Mouse (Mus musculus) embryonic facial prominence, embryonic 12.5 days (tissue): ENCODE measurements around the gene Lekr1. TPM values are rescaled to one million over a fixed set of nuclear protein-coding genes. Genes with fewer than 3 reads are reported as not detected.

Source experiments
- ATAC-seq: fragments of 200-750 bp; cut with Nextera tagmentation; 2 replicates; pipeline ENCODE4 v1.8.0; 2017; ENCODE audit not compliant: insufficient number of reproducible peaks, insufficient read depth, low FRiP score, low TSS enrichment
- H3K27ac ChIP-seq: fragments of 300-500 bp; sonication (generic); 2 replicates; pipeline ENCODE4 v1.5.1; 2016; ENCODE audit warnings: mild to moderate bottlenecking
- H3K27me3 ChIP-seq: fragments of 300-500 bp; sonication (generic); 2 replicates; pipeline ENCODE4 v1.6.1; 2016; ENCODE audit warnings: mild to moderate bottlenecking, moderate library complexity
- H3K36me3 ChIP-seq: fragments of 300-500 bp; sonication (generic); 2 replicates; pipeline ENCODE4 v1.6.1; 2016; ENCODE audit warnings: mild to moderate bottlenecking
- H3K4me1 ChIP-seq: fragments of 300-500 bp; sonication (generic); 2 replicates; pipeline ENCODE4 v1.6.1; 2016
- H3K4me2 ChIP-seq: fragments of 300-500 bp; sonication (generic); replicated peaks from 2 replicates; pipeline ENCODE4 v1.6.1; 2016; ENCODE audit warnings: mild to moderate bottlenecking, moderate library complexity
- H3K4me3 ChIP-seq: fragments of 300-500 bp; sonication (generic); 2 replicates; pipeline ENCODE4 v1.5.1; 2016; ENCODE audit warnings: mild to moderate bottlenecking
- H3K9ac ChIP-seq: fragments of 300-500 bp; sonication (generic); 2 replicates; pipeline ENCODE4 v1.6.1; 2016; ENCODE audit warnings: mild to moderate bottlenecking, moderate library complexity
- H3K9me3 ChIP-seq: fragments of 300-500 bp; sonication (generic); 2 replicates; pipeline ENCODE4 v1.6.1; 2016; ENCODE audit warnings: mild to moderate bottlenecking, moderate library complexity
- WGBS: fragments of 180-500 bp; shearing (Covaris S2); methylation state at CpG from one replicate; pipeline ENCODE4 v1.1.7; 2016; 5-methylcytosine and 5-hydroxymethylcytosine counted together
- polyA plus RNA-seq: library from polyadenylated mRNA; unstranded; fragments of >200 nt; fragmentation: Nextera tagmentation; extraction: Ambion mirVana; gene quantifications from 2 replicates; pipeline ENCODE4 v1.2.1, GENCODE M21; 2016

The Lekr1 gene
- polyA plus RNA-seq, 1 experiment from 2014 or later, result 9.6 TPM

GRCm38 (mm10) chr3:65843185-65843552 lies 177.1 kb downstream of the Lekr1 start:
- Histone ChIP-seq H3K9me3 (no peaks in the 10 kb centered on the region), H3K36me3 (no peaks in the 10 kb centered on the region), H3K27me3 (no peaks in the 10 kb centered on the region), H3K4me3 (no peak overlapping the region), H3K4me1 (peaks cover 5% of the 10 kb centered on the region; the same call in 1 of the 2 replicates), H3K9ac (no peak overlapping the region), H3K27ac (no peak overlapping the region), H3K4me2 (no peak overlapping the region)
- WGBS, result 61% methylated on average over 4 of the region's 4 CpGs
- no peak for ATAC-seq

- 90% methylated on average over 10 of the region's 10 CpGs for WGBS
- no peak overlapping the region for H3K27ac ChIP-seq
- H3K9me3 ChIP-seq, result no peaks in the 10 kb centered on the region
- no peaks in the 10 kb centered on the region for H3K36me3 ChIP-seq
- no peaks in the 10 kb centered on the region for H3K27me3 ChIP-seq
- no peak overlapping the region for H3K9ac ChIP-seq
- H3K4me3 ChIP-seq, result no peak overlapping the region
- peaks cover 5% of the 10 kb centered on the region; the same call in 1 of the 2 replicates for H3K4me1 ChIP-seq
- no peak for ATAC-seq
- no peak overlapping the region for H3K4me2 ChIP-seq
Measured at GRCm38 (mm10) chr3:65844302-65844701, 178.3 kb downstream of the Lekr1 start.

- H3K9me3 ChIP-seq, result no peaks in the 10 kb centered on the region
- 73% methylated on average over 8 of the region's 8 CpGs for WGBS
- ATAC-seq, result 0 out of 2 replicates have a peak, but pooled peaks have one; percentile 10
- H3K27ac ChIP-seq, result no peak overlapping the region
- H3K4me1 ChIP-seq, result peaks cover 5% of the 10 kb centered on the region; the same call in 1 of the 2 replicates
- no peak overlapping the region for H3K9ac ChIP-seq
- no peak overlapping the region for H3K4me3 ChIP-seq
- no peaks in the 10 kb centered on the region for H3K27me3 ChIP-seq
- no peak overlapping the region for H3K4me2 ChIP-seq
- no peaks in the 10 kb centered on the region for H3K36me3 ChIP-seq
Measured at GRCm38 (mm10) chr3:65844851-65845552, 179.0 kb downstream of the Lekr1 start.

GRCm38 (mm10) chr3:65847158-65847787 lies 181.2 kb downstream of the Lekr1 start:
- no peak overlapping the region for H3K4me2 ChIP-seq
- H3K9me3 ChIP-seq, result no peaks in the 10 kb centered on the region
- 85% methylated on average over 4 of the region's 4 CpGs for WGBS
- H3K27me3 ChIP-seq, result no peaks in the 10 kb centered on the region
- H3K27ac ChIP-seq, result no peak overlapping the region
- H3K36me3 ChIP-seq, result no peaks in the 10 kb centered on the region
- no peak for ATAC-seq
- H3K4me3 ChIP-seq, result no peak overlapping the region
- H3K9ac ChIP-seq, result no peak overlapping the region
- peaks cover 5% of the 10 kb centered on the region; the same call in 1 of the 2 replicates for H3K4me1 ChIP-seq

GRCm38 (mm10) chr3:65853746-65854145 lies 187.7 kb downstream of the Lekr1 start:
- WGBS, result 68% methylated on average over 5 of the region's 5 CpGs
- H3K36me3 ChIP-seq, result no peaks in the 10 kb centered on the region

GRCm38 (mm10) chr3:65855521-65855920 lies 189.5 kb downstream of the Lekr1 start:
- Histone ChIP-seq H3K4me1 (peaks cover 17% of the 10 kb centered on the region), H3K36me3 (no peaks in the 10 kb centered on the region), H3K4me3 (no peak overlapping the region), H3K27me3 (no peaks in the 10 kb centered on the region), H3K9me3 (no peaks in the 10 kb centered on the region), H3K27ac (no peak overlapping the region), H3K4me2 (no peak overlapping the region), H3K9ac (no peak overlapping the region)
- no peak for ATAC-seq
- 88% methylated on average over 5 of the region's 5 CpGs for WGBS

More at GRCm38 (mm10) chr3:65853746-65854145, 187.7 kb downstream of the Lekr1 start:
- ATAC-seq, result no peak
- H3K4me2 ChIP-seq, result no peak overlapping the region
- no peak overlapping the region for H3K27ac ChIP-seq
- peaks cover 14% of the 10 kb centered on the region for H3K4me1 ChIP-seq
- H3K9ac ChIP-seq, result no peak overlapping the region
- no peak overlapping the region for H3K4me3 ChIP-seq
- H3K9me3 ChIP-seq, result no peaks in the 10 kb centered on the region
- no peaks in the 10 kb centered on the region for H3K27me3 ChIP-seq

GRCm38 (mm10) chr3:65858118-65858517 lies 192.1 kb downstream of the Lekr1 start:
- no peak overlapping the region for H3K9ac ChIP-seq
- ATAC-seq, result no peak
- H3K27ac ChIP-seq, result no peak overlapping the region
- 0 out of 2 replicates have a peak, but pooled peaks cover 3% of the 10 kb centered on the region for H3K27me3 ChIP-seq
- peaks cover 32% of the 10 kb centered on the region for H3K4me1 ChIP-seq
- no peak overlapping the region for H3K4me3 ChIP-seq
- H3K4me2 ChIP-seq, result no peak overlapping the region
- 50% methylated on average over 11 of the region's 11 CpGs for WGBS
- H3K36me3 ChIP-seq, result no peaks in the 10 kb centered on the region
- no peaks in the 10 kb centered on the region for H3K9me3 ChIP-seq

- Histone ChIP-seq H3K27ac (no peak overlapping the region), H3K9ac (no peak overlapping the region), H3K4me1 (peaks cover 36% of the 10 kb centered on the region), H3K9me3 (no peaks in the 10 kb centered on the region), H3K4me3 (no peak overlapping the region), H3K36me3 (no peaks in the 10 kb centered on the region), H3K4me2 (peak overlapping the region; percentile 31), H3K27me3 (0 out of 2 replicates have a peak, but pooled peaks cover 4% of the 10 kb centered on the region)
- WGBS, result 11% methylated on average over 13 of the region's 13 CpGs
- no peak for ATAC-seq
Measured at GRCm38 (mm10) chr3:65858741-65859348, 192.8 kb downstream of the Lekr1 start.

GRCm38 (mm10) chr3:65859750-65860149 lies 193.7 kb downstream of the Lekr1 start:
- no peak overlapping the region for H3K4me3 ChIP-seq
- H3K4me1 ChIP-seq, result peaks cover 32% of the 10 kb centered on the region
- H3K9me3 ChIP-seq, result no peaks in the 10 kb centered on the region
- 0 out of 2 replicates have a peak, but pooled peaks cover 8% of the 10 kb centered on the region for H3K27me3 ChIP-seq
- no peak for ATAC-seq
- H3K4me2 ChIP-seq, result no peak overlapping the region
- no peaks in the 10 kb centered on the region for H3K36me3 ChIP-seq
- no peak overlapping the region for H3K9ac ChIP-seq
- no peak overlapping the region for H3K27ac ChIP-seq
- 83% methylated on average over 6 of the region's 6 CpGs for WGBS

- Histone ChIP-seq H3K9ac (no peak overlapping the region), H3K9me3 (no peaks in the 10 kb centered on the region), H3K4me2 (no peak overlapping the region), H3K4me3 (no peak overlapping the region), H3K27me3 (0 out of 2 replicates have a peak, but pooled peaks cover 11% of the 10 kb centered on the region), H3K36me3 (no peaks in the 10 kb centered on the region), H3K27ac (no peak overlapping the region), H3K4me1 (peaks cover 32% of the 10 kb centered on the region)
- no peak for ATAC-seq
- 28% methylated on average over 4 of the region's 4 CpGs for WGBS
Measured at GRCm38 (mm10) chr3:65860903-65861302, 194.9 kb downstream of the Lekr1 start.

- no peaks in the 10 kb centered on the region for H3K36me3 ChIP-seq
- peaks cover 32% of the 10 kb centered on the region for H3K4me1 ChIP-seq
- no peak for ATAC-seq
- H3K4me3 ChIP-seq, result no peak overlapping the region
- H3K9ac ChIP-seq, result no peak overlapping the region
- WGBS, result 5% methylated on average over 6 of the region's 6 CpGs
- no peak overlapping the region for H3K27ac ChIP-seq
- H3K27me3 ChIP-seq, result 0 out of 2 replicates have a peak, but pooled peaks cover 11% of the 10 kb centered on the region
- H3K4me2 ChIP-seq, result no peak overlapping the region
- no peaks in the 10 kb centered on the region for H3K9me3 ChIP-seq
Measured at GRCm38 (mm10) chr3:65861471-65861881, 195.4 kb downstream of the Lekr1 start.
